Mouse (Mus musculus) monocyte, adult 2 months (primary cell): ENCODE results near the gene Actl6a.
"Not testable (repeated sequence)": the region's sequence is repeated elsewhere in the genome, so short reads cannot be mapped to it uniquely, and the experiment has no call there.

Experiments
- DNase-seq, 2 experiments: peaks; one replicate each; pipeline ENCODE4 v3.0.0; 2022; ENCODE audit warnings: low spot score in 2 of 2, low read depth in 1 of 2

Actl6a gene

DNA sequence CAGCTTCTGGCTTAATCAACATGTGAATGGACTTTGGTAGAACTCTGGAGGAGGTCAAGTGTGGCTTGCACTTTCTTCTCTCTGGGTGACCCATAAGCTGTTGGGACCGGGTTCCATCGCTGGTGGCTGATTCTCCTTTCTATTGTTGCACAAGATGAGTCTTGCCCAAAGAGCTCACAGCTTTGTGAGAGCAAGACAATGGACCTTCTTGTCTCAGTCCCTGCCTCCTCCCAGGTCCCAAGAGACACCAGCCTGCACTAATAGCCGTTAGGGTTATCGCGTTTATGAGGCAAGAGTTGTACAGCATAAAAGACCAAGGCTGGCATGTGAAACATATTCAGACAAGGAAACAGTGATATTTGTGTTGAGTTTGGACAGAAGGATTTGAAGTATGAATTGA lies 11.9 kb upstream of the Actl6a start:
- DNase-seq, result no peak

DNA sequence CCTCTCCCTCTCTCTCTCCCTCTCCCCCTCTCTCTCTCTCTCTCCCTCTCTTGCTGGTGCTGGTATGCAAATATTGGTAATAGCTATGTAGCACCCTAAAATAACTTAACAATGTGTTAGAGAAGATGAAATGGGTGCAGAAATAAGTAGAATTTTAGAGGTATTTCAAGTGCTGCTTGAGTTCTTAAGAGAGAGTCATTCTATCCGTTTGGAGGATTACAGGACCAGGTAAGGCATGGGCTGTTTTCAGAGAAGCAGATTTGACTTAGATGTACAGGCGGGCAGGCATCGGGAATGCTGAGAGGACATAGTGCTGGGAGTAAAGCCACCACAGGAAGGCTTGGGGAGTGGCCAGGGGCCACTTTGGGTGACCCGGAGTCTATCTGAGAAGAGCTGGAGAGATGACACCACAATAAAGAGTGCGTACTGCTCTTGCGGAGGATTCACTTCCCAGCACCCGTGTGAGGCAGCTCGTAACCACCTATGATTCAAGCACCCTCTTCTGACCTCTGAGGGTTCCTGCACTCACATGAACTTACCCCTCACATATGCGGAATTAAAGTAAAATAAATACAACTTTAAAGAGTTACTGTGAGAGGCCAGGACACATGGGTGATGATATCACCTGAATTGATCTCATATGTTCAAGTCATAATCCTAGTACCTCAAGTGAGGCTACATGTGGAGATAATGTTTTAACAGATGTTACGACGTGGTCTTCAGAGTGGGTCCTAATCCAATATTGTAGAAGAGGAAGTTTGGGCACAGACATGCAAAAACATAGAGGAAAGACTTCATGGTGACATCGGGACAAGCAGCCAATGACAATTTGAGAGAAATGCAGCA lies 11.1 kb upstream of the Actl6a start:
- DNase-seq, result no peak

DNA sequence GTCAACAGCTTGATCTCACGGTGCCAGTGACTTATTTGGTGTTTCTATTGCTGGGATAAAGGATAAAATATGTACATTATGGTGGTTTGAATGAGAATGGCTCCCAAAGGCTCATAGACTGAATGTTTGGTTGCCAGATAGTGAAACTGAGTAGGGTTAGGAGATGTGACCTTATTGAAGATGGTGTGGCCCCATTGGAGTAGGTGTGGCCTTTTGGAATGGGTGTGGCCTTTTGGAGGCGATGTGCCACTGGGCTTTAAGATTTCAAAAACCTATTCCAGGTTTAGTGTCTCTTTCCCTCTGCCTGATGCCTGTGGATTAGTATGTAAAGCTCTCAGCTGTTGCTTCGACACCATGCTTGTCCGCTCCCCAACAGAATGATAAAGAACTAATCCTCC lies 10.5 kb upstream of the Actl6a start:
- no peak for DNase-seq

DNA sequence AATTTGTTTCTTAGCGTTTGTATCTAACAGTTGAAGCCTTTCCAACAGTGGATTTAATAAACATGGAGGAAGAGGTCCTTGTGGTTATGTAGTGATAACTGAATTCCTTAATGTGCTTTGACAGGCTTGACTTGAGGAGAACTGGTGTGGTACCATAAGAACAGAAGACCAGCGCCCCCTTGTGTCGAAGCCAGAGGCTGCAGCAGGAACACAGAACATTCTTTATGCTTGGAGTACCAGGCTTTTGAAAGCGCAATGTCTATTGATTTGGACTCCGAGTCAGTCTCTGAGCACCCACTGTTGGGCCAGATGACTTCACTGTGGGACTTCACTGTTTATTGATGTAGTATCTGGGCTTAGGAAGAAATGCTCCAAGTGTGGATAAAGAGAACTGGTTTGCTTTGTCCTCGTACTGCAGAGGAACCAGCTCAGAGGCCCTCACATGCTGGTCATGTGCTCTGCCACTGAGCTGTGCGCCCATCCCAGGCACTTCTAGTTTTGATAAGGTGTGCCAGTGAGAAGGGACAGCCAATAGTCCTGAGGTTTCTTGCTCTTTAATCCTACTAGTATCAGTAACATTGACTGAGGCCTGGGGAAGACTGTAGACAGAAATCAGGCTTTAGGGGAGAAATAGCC lies 7.8 kb upstream of the Actl6a start:
- DNase-seq, result peak; percentile 37 to 67

DNA sequence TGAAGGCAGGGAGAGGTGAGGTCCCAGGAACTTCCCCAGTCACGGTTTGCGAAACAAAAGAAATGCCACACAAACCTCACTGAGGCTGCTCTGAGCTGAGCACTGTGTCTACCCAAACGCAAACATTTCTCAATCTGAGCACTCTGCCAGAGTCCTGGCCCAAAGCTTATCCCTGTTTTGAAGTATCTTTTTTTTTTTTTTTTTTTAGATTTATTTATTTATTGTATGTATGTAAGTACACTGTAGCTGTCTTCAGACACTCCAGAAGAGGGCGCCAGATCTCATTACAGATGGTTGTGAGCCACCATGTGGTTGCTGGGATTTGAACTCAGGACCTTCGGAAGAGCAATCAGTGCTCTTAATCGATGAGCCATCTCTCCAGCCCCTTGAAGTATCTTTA lies 2.1 kb upstream of the Actl6a start:
- DNase-seq, result not testable (repeated sequence)

DNA sequence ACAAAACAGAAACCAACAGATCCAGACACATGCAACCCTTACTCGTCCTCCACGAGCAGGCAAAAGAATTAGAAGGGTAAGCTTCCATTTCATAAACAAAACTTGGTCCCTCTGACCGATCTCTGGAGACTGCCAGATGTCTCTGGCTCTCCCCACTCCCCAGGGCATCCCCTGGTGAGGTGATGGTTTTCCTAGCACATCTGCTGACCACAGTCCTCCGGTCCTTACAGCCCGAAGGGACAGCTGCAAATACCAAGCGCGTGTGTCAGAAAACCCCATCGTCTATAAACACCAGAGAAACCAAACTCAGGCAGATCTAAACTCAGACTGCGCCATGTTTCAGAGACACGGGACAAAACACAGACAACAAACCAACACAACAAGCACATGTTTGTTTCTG lies 1.5 kb upstream of the Actl6a start:
- DNase-seq, result not testable (repeated sequence)

DNA sequence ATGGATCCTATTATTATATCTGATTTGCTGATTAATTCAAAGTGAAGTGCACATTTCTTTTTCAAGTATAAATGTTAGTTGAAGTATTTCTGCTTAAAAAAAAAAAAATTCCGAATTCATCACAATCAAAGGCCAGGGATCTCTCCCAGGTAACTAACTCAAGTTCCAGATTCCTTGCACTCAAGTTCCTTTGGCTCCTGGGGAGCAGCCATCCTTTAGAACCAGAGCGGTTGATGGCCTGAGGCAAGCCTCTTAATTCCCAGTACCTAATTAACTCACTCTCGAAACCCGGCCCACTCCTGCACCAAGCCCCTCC lies 1.9 kb downstream of the Actl6a start:
- no peak for DNase-seq

DNA sequence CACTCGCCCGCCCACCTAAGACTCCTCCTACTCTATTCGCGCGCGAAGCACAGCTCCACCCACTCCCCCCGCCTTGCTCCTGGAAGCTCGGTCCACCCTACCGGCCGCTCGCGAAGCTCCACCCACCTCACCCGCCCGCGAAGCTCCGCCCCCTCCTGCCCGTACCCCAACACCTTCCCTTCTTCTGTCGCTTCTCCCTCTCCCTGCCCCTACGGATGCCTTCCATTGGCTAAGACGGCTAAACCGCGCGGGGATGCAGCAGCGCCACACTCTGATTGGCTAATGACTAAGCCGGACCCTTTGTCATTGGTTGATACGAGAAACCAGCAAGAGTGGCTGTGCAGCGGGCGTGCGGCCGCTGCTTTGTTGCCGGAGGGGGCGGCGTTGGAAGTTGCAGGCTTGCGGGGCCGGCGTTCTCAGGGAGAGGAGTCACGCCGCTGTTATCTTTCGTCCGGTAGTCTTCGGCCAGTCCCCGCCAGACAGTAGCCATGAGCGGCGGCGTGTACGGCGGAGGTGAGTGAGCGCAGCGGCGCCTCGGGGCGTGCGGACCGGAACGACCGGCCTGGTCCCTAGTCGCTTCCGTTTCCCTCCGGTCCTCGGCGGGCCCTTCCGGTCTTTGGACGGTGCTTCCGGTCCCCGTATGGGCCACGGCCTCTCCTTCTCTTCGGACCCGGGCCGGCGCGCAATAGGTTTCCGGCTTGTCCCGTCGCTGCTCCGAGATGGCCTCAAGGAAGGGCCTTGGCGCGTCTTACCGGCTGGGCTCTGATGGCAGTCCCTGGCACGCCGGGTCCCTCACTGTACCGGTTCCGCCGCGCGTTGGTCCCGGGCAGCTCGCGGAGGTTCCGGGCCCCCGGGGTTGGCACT lies 2.5 kb downstream of the Actl6a start:
- DNase-seq, result peak; percentile 93 to 96

DNA sequence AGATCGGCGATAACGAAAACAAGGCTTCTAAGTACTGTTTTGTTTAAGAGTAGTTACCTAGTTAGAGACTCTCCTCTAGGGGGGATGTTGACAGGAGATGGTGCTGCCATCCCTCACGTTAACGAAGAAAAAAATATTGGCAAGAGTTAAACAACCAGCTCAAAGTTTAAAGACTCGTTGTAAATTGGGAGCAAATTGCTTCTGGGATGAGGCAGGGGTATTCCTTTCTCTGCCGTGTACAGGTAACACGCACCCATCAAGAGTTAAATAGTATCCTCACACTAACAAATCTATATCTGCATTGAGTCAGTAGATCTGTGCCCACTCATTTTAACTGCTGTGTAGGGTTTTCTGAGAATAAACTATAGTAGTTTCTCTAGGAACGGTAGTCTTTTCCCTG lies 3.3 kb downstream of the Actl6a start:
- DNase-seq, result no peak

DNA sequence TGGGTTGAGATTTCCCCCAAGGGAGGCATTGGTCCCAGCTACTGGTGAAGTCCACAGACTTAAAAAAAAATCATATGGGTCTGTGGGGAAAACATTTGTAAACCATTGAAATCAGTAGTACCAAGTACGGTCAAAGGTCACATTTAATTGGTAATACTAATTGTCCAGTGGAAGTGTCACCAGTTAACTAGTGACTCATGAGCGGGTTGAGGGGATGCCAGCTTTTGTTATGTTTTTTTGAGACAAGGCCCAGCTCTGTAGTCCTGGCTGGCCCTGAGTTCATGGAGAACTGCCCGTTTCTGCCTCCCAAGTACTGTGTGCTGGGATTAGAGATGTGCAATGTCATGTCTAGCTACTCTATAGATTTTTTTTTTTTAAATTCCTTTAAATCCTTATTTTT lies 7.6 kb downstream of the Actl6a start:
- no peak for DNase-seq

DNA sequence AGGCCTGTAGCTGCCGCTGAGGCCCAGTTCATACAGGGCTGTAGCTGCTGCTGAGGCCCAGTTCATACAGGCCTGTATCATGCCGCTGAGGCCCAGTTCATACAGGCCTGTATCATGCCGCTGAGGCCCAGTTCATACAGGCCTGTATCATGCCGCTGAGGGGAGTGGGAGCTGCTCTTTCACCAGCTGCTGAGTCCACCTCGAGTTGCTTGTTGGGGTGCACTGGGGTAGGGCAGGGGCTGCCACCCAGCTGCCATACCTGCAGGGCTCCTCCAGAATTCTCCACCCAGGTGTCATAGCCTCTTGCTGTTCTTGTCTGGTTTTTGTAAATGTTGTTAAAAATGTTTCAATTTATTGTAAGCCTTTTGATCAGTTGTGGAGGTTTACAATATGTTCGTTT lies 11.3 kb downstream of the Actl6a start:
- DNase-seq, result not testable (repeated sequence)

DNA sequence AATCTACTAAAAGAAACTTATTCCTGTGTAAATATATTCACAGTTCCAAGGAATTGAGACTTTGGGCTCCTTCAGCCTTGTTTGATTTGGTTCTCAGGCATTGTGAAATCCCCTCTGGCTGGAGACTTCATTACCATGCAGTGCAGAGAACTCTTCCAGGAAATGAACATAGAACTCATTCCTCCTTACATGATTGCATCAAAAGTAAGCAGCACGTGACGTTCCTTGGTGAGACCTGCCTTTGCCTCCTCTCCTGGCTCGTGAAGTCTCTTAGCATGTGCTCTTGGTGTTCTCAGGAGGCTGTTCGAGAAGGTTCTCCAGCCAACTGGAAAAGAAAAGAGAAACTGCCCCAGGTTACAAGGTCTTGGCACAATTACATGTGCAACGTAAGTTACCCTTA lies 12.2 kb downstream of the Actl6a start:
- no peak for DNase-seq

DNA sequence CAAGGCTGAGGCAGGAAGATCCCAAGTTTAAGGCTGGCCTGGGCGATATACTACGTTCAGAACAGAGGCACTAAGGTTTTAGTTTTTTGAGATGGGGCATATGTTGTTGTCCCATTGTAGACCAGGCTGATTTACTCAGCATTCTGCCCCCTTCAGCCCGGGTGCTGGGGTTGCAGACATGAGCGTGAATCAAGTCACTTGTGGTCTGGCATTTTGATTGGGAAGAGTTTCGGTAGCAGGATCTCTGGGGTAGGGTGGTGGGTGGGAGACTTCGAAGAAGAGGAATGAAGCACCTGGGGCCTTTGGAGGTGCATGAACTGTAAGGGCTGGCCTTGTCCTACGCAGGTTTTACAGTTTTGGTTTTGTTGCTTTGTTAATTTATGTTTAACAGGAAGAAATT lies 18.1 kb downstream of the Actl6a start:
- DNase-seq, result no peak

DNA sequence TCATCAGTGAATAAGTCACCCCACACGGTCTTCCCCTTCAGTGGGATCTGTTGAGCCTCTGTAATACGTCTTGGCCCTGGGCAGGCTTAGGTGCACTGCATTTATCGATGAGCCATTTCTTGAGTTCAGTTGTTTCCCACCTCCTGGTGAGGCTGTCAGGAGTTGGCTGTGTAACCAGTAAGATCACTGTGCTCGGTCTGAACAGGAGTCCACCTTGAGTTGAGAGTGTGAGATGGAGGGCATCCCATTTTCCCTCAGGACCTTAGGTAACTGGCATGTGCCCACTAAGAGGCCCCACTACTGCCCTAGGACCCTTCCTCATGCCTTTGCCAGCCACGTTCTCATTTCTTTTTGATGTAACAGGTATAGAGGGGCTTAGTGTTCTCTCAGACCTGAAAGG lies 19.9 kb downstream of the Actl6a start:
- no peak for DNase-seq

DNA sequence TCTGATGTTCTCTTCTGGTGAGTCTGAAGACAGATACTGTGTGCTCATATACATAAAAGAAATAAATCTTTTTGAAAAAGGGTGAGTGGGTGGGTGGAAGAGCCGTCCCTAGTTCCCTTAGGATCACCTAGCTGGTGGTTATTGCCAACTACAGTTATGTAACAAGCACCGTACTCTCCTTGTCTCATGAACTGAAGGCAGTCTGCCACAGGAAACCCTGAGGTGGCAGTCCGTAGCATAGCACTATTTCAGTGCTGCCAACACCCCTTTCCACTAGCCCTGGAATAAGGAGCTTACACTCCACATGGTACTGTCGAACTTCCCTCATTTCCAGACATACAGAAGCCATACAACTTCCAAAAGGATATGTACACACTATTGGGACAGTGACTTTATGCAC lies 21.8 kb downstream of the Actl6a start:
- no peak for DNase-seq

DNA sequence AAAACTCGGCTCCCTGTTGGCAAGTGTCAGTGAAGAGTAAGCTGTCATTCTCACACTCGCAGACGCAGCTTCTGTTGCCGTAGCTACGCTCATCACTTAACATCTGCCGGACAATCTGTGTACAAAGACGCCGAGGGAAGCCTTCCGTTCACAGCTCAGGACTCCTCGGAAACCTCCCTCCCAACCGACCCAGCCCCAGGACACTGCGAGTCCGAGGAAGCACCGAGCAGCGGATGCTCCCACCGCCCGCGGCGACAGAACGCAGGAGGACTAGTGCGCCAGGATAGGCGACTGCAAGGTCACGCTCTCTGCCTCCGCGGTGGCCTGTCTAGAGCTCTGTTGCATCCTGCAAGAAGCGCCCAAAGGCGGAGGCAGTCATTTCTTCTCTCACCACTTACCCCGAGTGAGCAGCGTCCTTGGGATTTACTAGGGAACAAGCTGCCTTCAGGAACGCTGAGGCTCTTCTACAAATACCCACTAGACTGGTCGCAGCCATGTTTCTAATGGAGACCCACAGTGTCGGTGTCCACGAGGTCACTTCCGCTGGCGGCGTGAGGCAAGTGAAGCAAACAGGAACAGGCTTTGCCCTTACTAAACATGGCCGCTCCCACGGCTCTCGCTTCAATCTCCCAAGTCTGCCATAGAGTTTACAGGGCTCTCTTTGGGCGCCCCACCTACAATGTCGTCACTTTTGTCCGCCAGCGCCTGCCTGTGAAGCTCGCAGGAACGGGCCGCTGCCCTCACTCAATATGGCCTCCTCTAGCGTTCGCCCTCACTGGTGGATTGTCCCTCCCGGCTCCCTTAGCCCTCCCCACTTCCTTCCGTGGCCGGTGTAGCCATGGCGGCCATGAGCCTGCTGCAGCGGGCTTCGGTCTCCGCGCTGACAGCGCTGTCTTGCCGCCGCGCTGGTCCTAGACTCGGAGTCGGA lies 30.4 kb downstream of the Actl6a start, which contains the start of gene Ndufb5:
TSS of gene Ndufb5 (plus strand) at position 747 of the 928 bp plus-strand sequence.
- peak; percentile 94 to 98 for DNase-seq

DNA sequence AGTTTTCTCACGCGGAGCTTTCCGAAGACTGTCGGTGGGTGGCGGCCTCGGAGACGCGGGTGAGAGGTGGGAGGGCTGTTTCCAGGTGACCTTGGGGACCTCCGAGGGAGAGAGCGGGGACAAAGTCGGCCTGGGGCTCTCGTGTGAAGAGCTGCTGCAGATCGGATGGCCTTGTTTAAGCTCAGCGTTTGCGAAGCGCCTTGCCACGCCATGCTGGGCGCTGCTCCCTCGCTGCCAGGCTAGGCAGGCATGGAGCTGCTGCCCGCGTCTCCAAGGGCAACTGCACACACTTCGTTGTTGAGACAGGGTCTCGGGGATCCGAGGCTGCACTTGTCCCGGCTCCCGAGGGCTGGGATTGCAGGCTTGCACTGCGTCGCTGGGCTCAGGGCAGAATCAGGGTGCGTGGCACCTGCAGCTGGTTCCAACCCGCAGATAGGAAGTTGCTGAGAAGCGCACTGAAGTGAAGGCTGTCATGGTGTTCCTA lies 31.1 kb downstream of the Actl6a start, which contains the start of gene Mrpl47:
TSS of gene Mrpl47 (minus strand) at position 434 of the 484 bp plus-strand sequence.
- DNase-seq, result no peak

DNA sequence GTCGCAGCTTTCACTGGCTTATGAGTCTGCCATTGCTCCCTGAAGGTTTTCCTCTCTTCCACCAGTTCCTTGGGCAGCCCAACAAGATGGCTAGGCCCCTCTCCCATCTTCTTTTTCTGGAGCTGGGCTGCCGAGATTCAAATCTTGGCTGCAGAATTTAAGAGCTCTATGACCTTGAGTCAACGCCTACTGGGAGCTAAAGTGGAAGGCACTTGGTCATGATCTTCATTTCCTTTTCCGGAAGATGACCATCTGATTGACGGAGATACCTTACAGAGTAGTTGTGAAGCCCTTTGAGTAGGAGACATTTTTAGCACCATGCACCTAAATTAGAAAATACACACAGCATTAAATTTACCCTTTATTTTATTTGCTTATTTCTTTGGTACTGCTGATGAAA lies 32.5 kb downstream of the Actl6a start:
- DNase-seq, result no peak

DNA sequence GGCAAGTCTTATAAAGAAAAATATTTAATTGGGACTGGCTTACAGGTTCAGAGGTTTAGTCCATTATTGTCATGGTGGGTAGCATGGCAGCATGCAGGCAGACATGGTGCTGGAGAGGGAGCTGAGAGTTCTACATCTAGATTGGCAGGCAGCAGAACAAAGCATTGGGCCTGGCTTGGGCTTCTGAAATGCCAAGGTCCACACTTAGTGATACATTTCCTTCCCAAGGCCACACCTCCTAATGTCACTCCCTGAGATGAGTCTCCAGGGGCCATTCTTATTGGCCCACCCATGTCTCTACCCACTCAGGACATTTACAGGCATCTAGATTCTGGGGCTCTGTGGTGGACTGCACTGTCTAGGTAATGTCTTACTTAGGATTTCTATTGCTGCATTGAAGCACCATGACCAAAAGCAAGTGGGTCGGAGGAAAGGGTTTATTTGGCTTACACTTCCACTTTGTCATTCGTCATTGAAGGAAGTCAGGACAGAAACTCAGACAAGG lies 36.2 kb downstream of the Actl6a start:
- DNase-seq, result no peak

DNA sequence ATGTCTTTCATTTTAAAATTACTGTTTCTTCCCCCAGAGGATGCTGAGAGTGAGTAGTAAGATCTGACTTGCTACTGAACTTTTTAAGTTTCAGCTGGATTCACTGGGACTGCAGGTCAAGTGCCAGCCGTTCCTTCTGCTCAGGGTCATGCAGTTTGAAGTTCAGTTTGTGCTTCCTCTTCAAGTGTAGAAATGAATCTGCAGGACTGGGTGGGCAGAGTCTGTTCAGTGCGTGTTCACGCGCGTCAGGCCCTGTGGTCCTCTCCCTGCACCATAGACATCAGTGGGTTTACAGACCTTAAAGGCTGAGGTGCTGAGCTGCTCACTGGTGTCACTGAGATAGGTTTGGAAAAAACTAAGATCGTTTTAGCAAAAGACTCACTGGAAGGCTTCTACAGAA lies 38.9 kb downstream of the Actl6a start:
- no peak for DNase-seq
